Mouse (Mus musculus) liver, postnatal 0 days (tissue): ENCODE measurements at regions not wholly inside any gene's neighbourhood (a gene's known extent, or its start where the extent isn't known, plus 50 kb on each side); places are given as distances from the start of the nearest gene placed in this dataset.

Experiments
- ATAC-seq: fragments of 200-750 bp; cut with Nextera tagmentation; 2 replicates; pipeline ENCODE4 v1.8.0; 2017; ENCODE audit warnings: mild to moderate bottlenecking, moderate library complexity
- DNase-seq: peaks from one replicate; pipeline ENCODE4 v3.0.0-alpha.2; 2016
- H3K27ac ChIP-seq: fragments of 300-500 bp; sonication (generic); 2 replicates; pipeline ENCODE4 v1.5.1; 2014; ENCODE audit warnings: antibody characterized with exemption, moderate library complexity, mild to moderate bottlenecking, low read depth
- H3K27me3 ChIP-seq: fragments of 300-500 bp; sonication (generic); 2 replicates; pipeline ENCODE4 v1.6.1; 2014; ENCODE audit warnings: low read length, control low read depth, mixed read lengths; ENCODE audit not compliant: insufficient read depth
- H3K36me3 ChIP-seq: fragments of 300-500 bp; sonication (generic); replicated peaks from 2 replicates; pipeline ENCODE4 v1.6.1; 2014; ENCODE audit warnings: mild to moderate bottlenecking, control low read depth, low read length, moderate library complexity, mixed read lengths; ENCODE audit not compliant: insufficient read depth
- H3K4me1 ChIP-seq: fragments of 300-500 bp; sonication (generic); 2 replicates; pipeline ENCODE4 v1.6.1; 2014; ENCODE audit warnings: antibody characterized with exemption, mild to moderate bottlenecking, control low read depth; ENCODE audit not compliant: insufficient read depth
- H3K4me2 ChIP-seq: fragments of 300-500 bp; sonication (generic); 2 replicates; pipeline ENCODE4 v1.6.1; 2014; ENCODE audit warnings: low read depth, mild to moderate bottlenecking, low read length, moderate library complexity, mixed read lengths
- H3K4me3 ChIP-seq: fragments of 300-500 bp; sonication (generic); 2 replicates; pipeline ENCODE4 v1.5.1; 2014; ENCODE audit warnings: low read depth, low read length
- H3K9ac ChIP-seq: fragments of 300-500 bp; sonication (generic); replicated peaks from 2 replicates; pipeline ENCODE4 v1.6.1; 2014; ENCODE audit warnings: mild to moderate bottlenecking, moderate library complexity
- H3K9me3 ChIP-seq: fragments of 300-500 bp; sonication (generic); 2 replicates; pipeline ENCODE4 v1.6.1; 2016; ENCODE audit warnings: mild to moderate bottlenecking, control low read depth, low read length, mixed read lengths
- CTCF ChIP-seq: sonication (generic); IDR thresholded peaks from 2 replicates; pipeline ENCODE4 v1.5.1; 2016; ENCODE audit warnings: antibody characterized with exemption, low read depth
- EP300 ChIP-seq: IDR thresholded peaks from 2 replicates; pipeline ENCODE4 v1.6.1; 2016; ENCODE audit warnings: antibody characterized with exemption, low read depth, mild to moderate bottlenecking
- WGBS: fragments of 180-500 bp; shearing (Covaris S2); extraction: QIAGEN DNeasy Blood & Tissue Kit; methylation state at CpG from one replicate; pipeline ENCODE4 v1.1.7; 2014; ENCODE audit not compliant: insufficient replicate concordance; 5-methylcytosine and 5-hydroxymethylcytosine counted together

GRCm38 (mm10) chr14:80329651-80330050, 345.8 kb downstream of the Olfm4 start:
- TF ChIP-seq CTCF: no peak
- TF ChIP-seq EP300: no peak
- Histone ChIP-seq H3K4me2 (no peak overlapping the region), H3K9ac (no peak overlapping the region), H3K4me3 (no peak overlapping the region), H3K27ac (no peak overlapping the region), H3K27me3 (no peaks in the 10 kb centered on the region), H3K4me1 (no peaks in the 10 kb centered on the region), H3K36me3 (no peaks in the 10 kb centered on the region), H3K9me3 (no peaks in the 10 kb centered on the region)
- DNase-seq: no peak
- 51% methylated on average over 2 of the region's 2 CpGs for WGBS
- no peak for ATAC-seq

GRCm38 (mm10) chr14:80362024-80362622, 378.2 kb downstream of the Olfm4 start:
- H3K36me3 ChIP-seq: no peaks in the 10 kb centered on the region
- no peak overlapping the region for H3K4me2 ChIP-seq
- H3K4me3 ChIP-seq: no peak overlapping the region
- TF ChIP-seq CTCF: no peak
- TF ChIP-seq EP300: no peak
- DNase-seq (no peak), ATAC-seq (no peak)
- no peaks in the 10 kb centered on the region for H3K9me3 ChIP-seq
- no peak overlapping the region for H3K27ac ChIP-seq
- no peaks in the 10 kb centered on the region for H3K27me3 ChIP-seq
- no peaks in the 10 kb centered on the region for H3K4me1 ChIP-seq
- H3K9ac ChIP-seq: no peak overlapping the region

GRCm38 (mm10) chr14:80369448-80370153, 385.7 kb downstream of the Olfm4 start:
- DNase-seq: no peak
- ATAC-seq: no peak
- TF ChIP-seq EP300 (no peak), CTCF (no peak)
- 69% methylated on average over 11 of the region's 11 CpGs for WGBS
- Histone ChIP-seq H3K4me1 (no peaks in the 10 kb centered on the region), H3K36me3 (no peaks in the 10 kb centered on the region), H3K27ac (no peak overlapping the region), H3K9me3 (no peaks in the 10 kb centered on the region), H3K4me3 (no peak overlapping the region), H3K4me2 (no peak overlapping the region), H3K9ac (no peak overlapping the region), H3K27me3 (no peaks in the 10 kb centered on the region)

GRCm38 (mm10) chr14:80374290-80374689, 390.4 kb downstream of the Olfm4 start:
- H3K27ac ChIP-seq: no peak overlapping the region
- ATAC-seq: no peak
- no peak overlapping the region for H3K4me3 ChIP-seq
- TF ChIP-seq EP300 (no peak), CTCF (no peak)
- H3K36me3 ChIP-seq: no peaks in the 10 kb centered on the region
- H3K4me1 ChIP-seq: no peaks in the 10 kb centered on the region
- H3K4me2 ChIP-seq: no peak overlapping the region
- H3K9me3 ChIP-seq: no peaks in the 10 kb centered on the region
- no peak overlapping the region for H3K9ac ChIP-seq
- H3K27me3 ChIP-seq: no peaks in the 10 kb centered on the region
- DNase-seq: no peak
- 69% methylated on average over 1 of the region's 1 CpGs for WGBS

GRCm38 (mm10) chr14:80377064-80377463, 393.2 kb downstream of the Olfm4 start:
- H3K4me1 ChIP-seq: no peaks in the 10 kb centered on the region
- DNase-seq: no peak
- no peak overlapping the region for H3K27ac ChIP-seq
- H3K4me3 ChIP-seq: no peak overlapping the region
- no peak overlapping the region for H3K4me2 ChIP-seq
- H3K9me3 ChIP-seq: no peaks in the 10 kb centered on the region
- H3K27me3 ChIP-seq: no peaks in the 10 kb centered on the region
- no peak overlapping the region for H3K9ac ChIP-seq
- no peaks in the 10 kb centered on the region for H3K36me3 ChIP-seq
- WGBS: 64% methylated on average over 1 of the region's 1 CpGs
- ATAC-seq: no peak
- TF ChIP-seq CTCF (no peak), EP300 (no peak)

GRCm38 (mm10) chr14:80391418-80391817, 407.5 kb downstream of the Olfm4 start:
- no peaks in the 10 kb centered on the region for H3K9me3 ChIP-seq
- H3K9ac ChIP-seq: no peak overlapping the region
- ATAC-seq: no peak
- no peak overlapping the region for H3K4me2 ChIP-seq
- no peak for TF ChIP-seq CTCF
- TF ChIP-seq EP300: no peak
- H3K27me3 ChIP-seq: no peaks in the 10 kb centered on the region
- H3K4me3 ChIP-seq: no peak overlapping the region
- DNase-seq: no peak
- no peak overlapping the region for H3K27ac ChIP-seq
- H3K36me3 ChIP-seq: no peaks in the 10 kb centered on the region
- H3K4me1 ChIP-seq: no peaks in the 10 kb centered on the region
- 77% methylated on average over 2 of the region's 2 CpGs for WGBS
